Mouse (Mus musculus): ENCODE data around the gene Aqp2.

GRCm38 (mm10) chr15:99606515-99606914 is 27.7 kb downstream of the Aqp2 start:
- TF ChIP-seq CTCF (IDR thresholded peaks at IDR 0.05; ENCODE audit: borderline replicate concordance, extremely low read depth, insufficient read depth, insufficient read length) (no peak), POLR2A (IDR thresholded peaks at IDR 0.05; ENCODE audit: borderline replicate concordance, extremely low read depth, insufficient read depth, insufficient read length, poor library complexity, severe bottlenecking) (no peak)

Measured in brain, embryonic 14.5 days (tissue).